Mouse (Mus musculus) kidney, postnatal 0 days (tissue): Measurements from ENCODE around the gene Slc16a3. TPM values are rescaled to one million over a fixed set of nuclear protein-coding genes. Genes with fewer than 3 reads are reported as not detected.
A peak's percentile ranks its signal among the peaks of the same experiment; 100 is the strongest.

Experiments
- ATAC-seq: fragments of 200-750 bp; cut with Nextera tagmentation; replicated peaks from 2 replicates; pipeline ENCODE4 v1.8.0; 2017; ENCODE audit warnings: low read depth, moderate number of reproducible peaks, moderate TSS enrichment, moderate library complexity; ENCODE audit not compliant: low FRiP score
- DNase-seq: peaks from one replicate; pipeline ENCODE4 v3.0.0-alpha.2; 2016; ENCODE audit warnings: low spot score
- H3K27ac ChIP-seq: fragments of 300-500 bp; sonication (generic); 2 replicates; pipeline ENCODE4 v1.5.1; 2014; ENCODE audit warnings: mild to moderate bottlenecking
- H3K27me3 ChIP-seq: fragments of 300-500 bp; sonication (generic); 2 replicates; pipeline ENCODE4 v1.6.1; 2014; ENCODE audit warnings: low read length, mixed read lengths; ENCODE audit not compliant: insufficient read depth
- H3K36me3 ChIP-seq: fragments of 300-500 bp; sonication (generic); 2 replicates; pipeline ENCODE4 v1.6.1; 2014; ENCODE audit warnings: low read length, mixed read lengths; ENCODE audit not compliant: insufficient read depth
- H3K4me1 ChIP-seq: fragments of 300-500 bp; sonication (generic); replicated peaks from 2 replicates; pipeline ENCODE4 v1.6.1; 2014; ENCODE audit warnings: antibody characterized with exemption, low read length, mixed read lengths; ENCODE audit not compliant: insufficient read depth
- H3K4me2 ChIP-seq: fragments of 300-500 bp; sonication (generic); 2 replicates; pipeline ENCODE4 v1.6.1; 2014; ENCODE audit warnings: mild to moderate bottlenecking, low read length, moderate library complexity, mixed read lengths
- H3K4me3 ChIP-seq: fragments of 300-500 bp; sonication (generic); replicated peaks from 2 replicates; pipeline ENCODE4 v1.5.1; 2014; ENCODE audit warnings: low read depth, low read length
- H3K9ac ChIP-seq: fragments of 300-500 bp; sonication (generic); 2 replicates; pipeline ENCODE4 v1.6.1; 2014; ENCODE audit warnings: low read depth, low read length
- H3K9me3 ChIP-seq: fragments of 300-500 bp; sonication (generic); replicated peaks from 2 replicates; pipeline ENCODE4 v1.6.1; 2016; ENCODE audit warnings: low read length, inconsistent platforms, mixed read lengths
- CTCF ChIP-seq: IDR thresholded peaks from 2 replicates; pipeline ENCODE4 v1.5.1; 2016; ENCODE audit warnings: antibody characterized with exemption, low read depth, mild to moderate bottlenecking, moderate library complexity
- WGBS: fragments of 180-500 bp; shearing (Covaris S2); extraction: QIAGEN DNeasy Blood & Tissue Kit; methylation state at CpG from one replicate; pipeline ENCODE4 v1.1.7; 2014; 5-methylcytosine and 5-hydroxymethylcytosine counted together
- polyA plus RNA-seq: library from polyadenylated mRNA; unstranded; fragments of >200 nt; fragmentation: Nextera tagmentation; extraction: Ambion mirVana; gene quantifications from 2 replicates; pipeline ENCODE4 v1.2.1, GENCODE M21; 2015

The Slc16a3 gene
- polyA plus RNA-seq, 1 experiment from 2014 or later: 10.0 TPM

- Histone ChIP-seq H3K27me3 (no peaks in the 10 kb centered on the region), H3K9me3 (no peaks in the 10 kb centered on the region), H3K27ac (no peak overlapping the region), H3K4me2 (no peak overlapping the region), H3K4me1 (no peaks in the 10 kb centered on the region), H3K9ac (no peak overlapping the region), H3K36me3 (no peaks in the 10 kb centered on the region), H3K4me3 (no peak overlapping the region)
- ATAC-seq: no peak
- 20% methylated on average over 4 of the region's 4 CpGs for WGBS
- TF ChIP-seq CTCF: no peak
- DNase-seq: peak; percentile 24
Measured at GRCm38 (mm10) chr11:121001966-121002365, 53.7 kb downstream of the Slc16a3 start.

- H3K36me3 ChIP-seq: no peaks in the 10 kb centered on the region
- no peak overlapping the region for H3K27ac ChIP-seq
- no peaks in the 10 kb centered on the region for H3K9me3 ChIP-seq
- no peak overlapping the region for H3K4me3 ChIP-seq
- H3K4me2 ChIP-seq: no peak overlapping the region
- H3K9ac ChIP-seq: no peak overlapping the region
- DNase-seq (no peak), ATAC-seq (no peak)
- TF ChIP-seq CTCF: no peak
- H3K27me3 ChIP-seq: no peaks in the 10 kb centered on the region
- WGBS: 63% methylated on average over 5 of the region's 5 CpGs
- no peaks in the 10 kb centered on the region for H3K4me1 ChIP-seq
Measured at GRCm38 (mm10) chr11:121004281-121004680, 56.0 kb downstream of the Slc16a3 start.

GRCm38 (mm10) chr11:121006184-121006583 is 57.9 kb downstream of the Slc16a3 start:
- Histone ChIP-seq H3K9me3 (no peaks in the 10 kb centered on the region), H3K9ac (no peak overlapping the region), H3K36me3 (no peaks in the 10 kb centered on the region), H3K4me2 (no peak overlapping the region), H3K4me3 (no peak overlapping the region), H3K27me3 (no peaks in the 10 kb centered on the region), H3K27ac (no peak overlapping the region), H3K4me1 (no peaks in the 10 kb centered on the region)
- DNase-seq (no peak), ATAC-seq (no peak)
- TF ChIP-seq CTCF: no peak
- 73% methylated on average over 6 of the region's 6 CpGs for WGBS

- WGBS: 94% methylated on average over 3 of the region's 3 CpGs
- Histone ChIP-seq H3K9me3 (no peaks in the 10 kb centered on the region), H3K9ac (no peak overlapping the region), H3K4me2 (no peak overlapping the region), H3K36me3 (no peaks in the 10 kb centered on the region), H3K4me1 (no peaks in the 10 kb centered on the region), H3K27ac (no peak overlapping the region), H3K27me3 (no peaks in the 10 kb centered on the region), H3K4me3 (no peak overlapping the region)
- ATAC-seq (no peak), DNase-seq (no peak)
- TF ChIP-seq CTCF: no peak
Measured at GRCm38 (mm10) chr11:121010044-121010755, 61.9 kb downstream of the Slc16a3 start.

Other genes starting within 250 kb of the Slc16a3 start
- gene Cenpx, start 234.7 kb upstream of the Slc16a3 start, polyA plus RNA-seq: 160 and 174 TPM in 2 replicates
- 31.3 and 33.5 TPM in 2 replicates for gene Lrrc45, start 234.6 kb upstream of the Slc16a3 start, polyA plus RNA-seq
- gene Rac3, start 227.0 kb upstream of the Slc16a3 start, polyA plus RNA-seq: 23.4 and 23.7 TPM in 2 replicates
- gene Dcxr, start 221.2 kb upstream of the Slc16a3 start, polyA plus RNA-seq: 112 and 123 TPM in 2 replicates
- gene Cbr2, start 216.4 kb upstream of the Slc16a3 start, polyA plus RNA-seq: 1.8 and 3.6 TPM in 2 replicates
- 2.6 and 4.5 TPM in 2 replicates for gene Hmga1b, start 185.7 kb upstream of the Slc16a3 start, polyA plus RNA-seq
- 32.4 and 32.6 TPM in 2 replicates for gene Rfng, start 164.3 kb upstream of the Slc16a3 start, polyA plus RNA-seq
- 158 and 170 TPM in 2 replicates for gene Gps1, start 164.2 kb upstream of the Slc16a3 start, polyA plus RNA-seq
- 66.0 and 73.0 TPM in 2 replicates for gene Dus1l, start 152.1 kb upstream of the Slc16a3 start, polyA plus RNA-seq
- 19.8 and 19.9 TPM in 2 replicates for gene Fasn, start 123.9 kb upstream of the Slc16a3 start, polyA plus RNA-seq
- 5.5 and 5.7 TPM in 2 replicates for gene Ccdc57, start 15.6 kb upstream of the Slc16a3 start, polyA plus RNA-seq
- 102 and 106 TPM in 2 replicates for gene Csnk1d, start 42.9 kb downstream of the Slc16a3 start, polyA plus RNA-seq
- 0.16 and 0.23 TPM in 2 replicates for gene Cd7, start 90.9 kb downstream of the Slc16a3 start, polyA plus RNA-seq
- gene Sectm1b, start 115.1 kb downstream of the Slc16a3 start, polyA plus RNA-seq: 2.0 and 2.4 TPM in 2 replicates
- 0.63 and 0.73 TPM in 2 replicates for gene Sectm1a, start 132.7 kb downstream of the Slc16a3 start, polyA plus RNA-seq
- gene Tex19.2, start 170.2 kb downstream of the Slc16a3 start, polyA plus RNA-seq: 0.05 TPM in 1 of 2 replicates, not detected in the other
- 0.13 TPM in 1 of 2 replicates, not detected in the other for gene Tex19.1, start 197.7 kb downstream of the Slc16a3 start, polyA plus RNA-seq
- not detected in 2 replicates for gene Uts2r, start 211.8 kb downstream of the Slc16a3 start, polyA plus RNA-seq